Mouse (Mus musculus): ENCODE results near the gene Scgb1b11. TPM values are rescaled to one million over a fixed set of nuclear protein-coding genes. Genes with fewer than 3 reads are reported as not detected.
"Not testable (repeated sequence)": the region's sequence is repeated elsewhere in the genome, so short reads cannot be mapped to it uniquely, and the experiment has no call there.

The Scgb1b11 gene
- not detected in 2 replicates for polyA plus RNA-seq (2015; fragmentation: Nextera tagmentation; extraction: Ambion mirVana)

- no CpG with 5 or more reads among the region's 2 CpGs for whole genome bisulfite sequencing
- not testable (repeated sequence) for H3K9ac ChIP-seq (ENCODE audit: low read depth, low read length); ATAC-seq; H3K4me3 ChIP-seq (ENCODE audit: low read length); H3K4me2 ChIP-seq (ENCODE audit: low read depth, low read length); H3K27ac ChIP-seq (ENCODE audit: low read length); H3K4me1 ChIP-seq (ENCODE audit: control insufficient read depth, insufficient read depth, low read length); H3K27me3 ChIP-seq (replicated peaks; ENCODE audit: control insufficient read depth, insufficient read depth, low read length); H3K9me3 ChIP-seq (ENCODE audit: control insufficient read depth, low read length); H3K36me3 ChIP-seq (ENCODE audit: control insufficient read depth, insufficient read depth, low read length)
Observed at GRCm38 (mm10) chr7:32222540-32222939, at the start of gene Scgb1b11. Gene Scgb1b11 (plus strand): TSS chr7:32222840.

GRCm38 (mm10) chr7:32211045-32211444 lies 11.6 kb upstream of the Scgb1b11 start, which contains the start of gene Scgb2b11:
Gene Scgb2b11 (minus strand): TSS chr7:32211145.
- H3K4me3 ChIP-seq (ENCODE audit: low read length); H3K27ac ChIP-seq (ENCODE audit: low read length); H3K4me1 ChIP-seq (ENCODE audit: control insufficient read depth, insufficient read depth, low read length); H3K36me3 ChIP-seq (ENCODE audit: control insufficient read depth, insufficient read depth, low read length); ATAC-seq; H3K9me3 ChIP-seq (ENCODE audit: control insufficient read depth, low read length); H3K4me2 ChIP-seq (ENCODE audit: low read depth, low read length); H3K27me3 ChIP-seq (replicated peaks; ENCODE audit: control insufficient read depth, insufficient read depth, low read length); H3K9ac ChIP-seq (ENCODE audit: low read depth, low read length): not testable (repeated sequence)
- WGBS, result 64% methylated on average over 2 of the region's 2 CpGs

Other genes with a start within 250 kb of the Scgb1b11 start
- gene Scgb1b10, start 122.0 kb upstream of the Scgb1b11 start, polyA plus RNA-seq (2015; fragmentation: Nextera tagmentation; extraction: Ambion mirVana), result not detected in 2 replicates
- gene Scgb2b11, start 11.7 kb upstream of the Scgb1b11 start, polyA plus RNA-seq (2015; fragmentation: Nextera tagmentation; extraction: Ambion mirVana), result not detected in 2 replicates
- not detected in 2 replicates for gene Scgb2b12, start 104.4 kb downstream of the Scgb1b11 start, polyA plus RNA-seq (2015; fragmentation: Nextera tagmentation; extraction: Ambion mirVana)
- not detected in 2 replicates for gene Scgb1b12, start 111.3 kb downstream of the Scgb1b11 start, polyA plus RNA-seq (2015; fragmentation: Nextera tagmentation; extraction: Ambion mirVana)
- gene Scgb1b29, start 218.7 kb downstream of the Scgb1b11 start, polyA plus RNA-seq (2015; fragmentation: Nextera tagmentation; extraction: Ambion mirVana), result not detected in 2 replicates

All from intestine, embryonic 16.5 days (tissue).